Mouse (Mus musculus) bone marrow macrophage, adult 2 months (primary cell): ENCODE data around the gene Epha4.

Experiments
- CTCF ChIP-seq: IDR thresholded peaks from 2 replicates; pipeline ENCODE4 v1.5.1; 2012; ENCODE audit warnings: low read depth, mild to moderate bottlenecking, low read length, moderate library complexity
- POLR2A ChIP-seq: IDR thresholded peaks from 2 replicates; pipeline ENCODE4 v1.6.1; 2012; ENCODE audit warnings: mild to moderate bottlenecking, low read depth, low read length, borderline replicate concordance

DNA sequence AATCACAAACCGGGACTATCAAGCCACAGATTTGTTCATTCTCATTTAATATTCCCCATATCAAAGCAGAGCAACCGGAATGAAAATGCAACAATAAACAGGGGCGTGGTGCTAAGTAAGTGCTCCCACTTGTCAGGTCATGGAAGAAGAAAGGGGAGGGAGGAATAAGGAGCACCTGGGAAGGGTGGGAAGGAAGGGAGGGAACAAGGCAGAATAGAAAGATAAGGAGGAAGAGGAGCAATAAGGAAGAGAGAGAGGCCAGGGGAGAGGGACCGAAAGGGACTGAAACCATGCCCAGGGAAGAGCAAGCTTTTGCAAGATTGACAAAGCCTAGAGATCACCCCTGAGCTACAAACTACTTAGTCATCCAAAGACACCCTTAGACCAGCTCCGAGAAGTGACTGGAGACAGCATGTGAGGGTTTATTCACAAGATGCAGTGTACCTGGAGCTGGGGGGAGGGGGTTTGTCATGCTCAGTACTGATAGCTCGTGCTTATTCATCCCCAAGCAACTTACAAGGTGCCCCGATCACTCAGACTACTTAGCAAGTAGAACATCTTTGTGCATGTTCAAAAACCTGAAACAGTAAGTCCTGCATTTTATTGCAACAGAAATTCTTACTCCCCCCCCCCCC, 56.0 kb downstream of the Epha4 start:
- TF ChIP-seq CTCF = no peak
- TF ChIP-seq POLR2A = no peak
